Mouse (Mus musculus): Measurements from ENCODE around the gene Arhgap20. TPM values are rescaled to one million over a fixed set of nuclear protein-coding genes. Genes with fewer than 3 reads are reported as not detected.
A peak's percentile ranks its signal among the peaks of the same experiment; 100 is the strongest.

Gene Arhgap20
- polyA plus RNA-seq (2016; fragmentation: Nextera tagmentation; extraction: Ambion mirVana): 2.2 and 3.8 TPM in 2 replicates

DNA sequence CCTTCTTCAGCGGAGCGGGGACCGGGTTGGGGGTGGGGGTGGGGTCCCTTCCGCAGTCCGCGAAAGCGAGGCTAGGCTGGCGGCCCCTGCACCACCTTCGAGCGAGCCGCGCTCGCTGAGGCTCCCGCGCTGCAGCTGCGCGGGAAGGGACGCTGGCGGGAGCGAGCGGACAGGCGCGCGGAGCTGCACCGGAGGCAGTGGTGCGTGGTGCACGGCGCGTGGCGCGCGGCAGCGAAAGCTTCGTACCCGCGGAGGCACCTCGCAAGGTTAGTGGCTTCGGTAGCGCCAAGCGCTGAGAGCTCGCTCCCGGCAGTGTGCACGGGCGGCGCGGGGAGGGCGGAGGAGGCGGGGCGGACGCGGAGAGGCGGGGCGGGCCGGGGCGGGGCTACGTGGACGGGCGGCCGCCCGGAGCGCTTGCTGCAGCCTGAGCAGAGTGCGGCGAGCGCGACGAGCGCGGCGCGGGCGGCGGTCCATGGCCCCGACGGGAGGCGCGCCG is at the start of gene Arhgap20:
TSS of gene Arhgap20 (plus strand) at position 417 of the 496 bp plus-strand sequence.
- WGBS: under 1% methylated on average over 71 of the region's 77 CpGs
- peaks cover 80% of the 10 kb centered on the region for H3K27me3 ChIP-seq (ENCODE audit: low read depth, poor library complexity, severe bottlenecking)
- peak; percentile 82 for DNase-seq (ENCODE audit: low spot score)
- H3K4me3 ChIP-seq: peak within 1 kb of the TSS; percentile 77
- H3K36me3 ChIP-seq: no peaks in the 10 kb centered on the region
- no peaks in the 10 kb centered on the region for H3K9me3 ChIP-seq (replicated peaks)
- peak within 1 kb of the TSS; percentile 83 for H3K27ac ChIP-seq (replicated peaks)
- peaks cover 30% of the 10 kb centered on the region for H3K4me1 ChIP-seq

DNA sequence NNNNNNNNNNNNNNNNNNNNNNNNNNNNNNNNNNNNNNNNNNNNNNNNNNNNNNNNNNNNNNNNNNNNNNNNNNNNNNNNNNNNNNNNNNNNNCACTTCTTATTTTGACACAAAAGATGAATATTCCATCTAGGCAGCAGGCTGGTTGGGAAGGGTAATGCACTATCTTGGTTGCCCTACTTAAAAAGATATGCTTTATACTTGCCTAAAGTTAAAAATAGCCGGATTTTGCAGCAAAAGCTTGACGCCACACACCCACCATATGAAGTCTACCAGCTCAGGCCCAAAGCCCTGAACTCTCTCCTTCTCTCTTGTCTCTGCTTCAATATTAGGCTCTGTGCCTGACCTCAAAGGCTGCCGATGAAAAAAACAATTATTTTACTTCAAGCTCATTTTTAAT is 46.3 kb upstream of the Arhgap20 start:
- DNase-seq (ENCODE audit: low spot score): no peak
- Histone ChIP-seq H3K4me3 (no peak overlapping the region), H3K27ac (replicated peaks) (no peak overlapping the region), H3K4me1 (no peaks in the 10 kb centered on the region), H3K27me3 (ENCODE audit: low read depth, poor library complexity, severe bottlenecking) (no peaks in the 10 kb centered on the region), H3K9me3 (replicated peaks) (no peaks in the 10 kb centered on the region), H3K36me3 (no peaks in the 10 kb centered on the region)
- WGBS: 87% methylated on average over 3 of the region's 3 CpGs

DNA sequence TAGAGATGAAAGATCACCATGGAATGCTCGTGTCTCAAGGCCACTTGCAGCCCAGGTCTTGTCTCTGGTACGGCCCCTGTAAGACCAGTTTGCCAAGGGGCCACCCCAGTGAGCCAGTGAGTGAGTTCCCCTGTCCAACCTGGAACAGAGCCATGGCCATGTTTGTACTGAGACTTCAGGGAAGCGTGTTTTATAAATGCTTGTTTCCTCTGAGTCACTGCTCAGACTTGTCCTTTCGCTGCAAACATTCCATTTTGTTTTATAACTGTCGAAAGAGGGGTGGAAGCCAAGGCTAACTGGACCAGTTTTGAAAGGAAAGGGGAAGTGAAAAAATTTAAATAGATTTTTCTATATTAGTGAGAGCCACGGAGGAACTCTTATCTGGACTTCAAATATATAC is 37.2 kb upstream of the Arhgap20 start:
- no peak overlapping the region for H3K27ac ChIP-seq (replicated peaks)
- 73% methylated on average over 6 of the region's 6 CpGs for WGBS
- H3K4me3 ChIP-seq: no peak overlapping the region
- no peaks in the 10 kb centered on the region for H3K9me3 ChIP-seq (replicated peaks)
- no peak for DNase-seq (ENCODE audit: low spot score)
- H3K27me3 ChIP-seq (ENCODE audit: low read depth, poor library complexity, severe bottlenecking): no peaks in the 10 kb centered on the region
- H3K4me1 ChIP-seq: no peaks in the 10 kb centered on the region
- no peaks in the 10 kb centered on the region for H3K36me3 ChIP-seq

DNA sequence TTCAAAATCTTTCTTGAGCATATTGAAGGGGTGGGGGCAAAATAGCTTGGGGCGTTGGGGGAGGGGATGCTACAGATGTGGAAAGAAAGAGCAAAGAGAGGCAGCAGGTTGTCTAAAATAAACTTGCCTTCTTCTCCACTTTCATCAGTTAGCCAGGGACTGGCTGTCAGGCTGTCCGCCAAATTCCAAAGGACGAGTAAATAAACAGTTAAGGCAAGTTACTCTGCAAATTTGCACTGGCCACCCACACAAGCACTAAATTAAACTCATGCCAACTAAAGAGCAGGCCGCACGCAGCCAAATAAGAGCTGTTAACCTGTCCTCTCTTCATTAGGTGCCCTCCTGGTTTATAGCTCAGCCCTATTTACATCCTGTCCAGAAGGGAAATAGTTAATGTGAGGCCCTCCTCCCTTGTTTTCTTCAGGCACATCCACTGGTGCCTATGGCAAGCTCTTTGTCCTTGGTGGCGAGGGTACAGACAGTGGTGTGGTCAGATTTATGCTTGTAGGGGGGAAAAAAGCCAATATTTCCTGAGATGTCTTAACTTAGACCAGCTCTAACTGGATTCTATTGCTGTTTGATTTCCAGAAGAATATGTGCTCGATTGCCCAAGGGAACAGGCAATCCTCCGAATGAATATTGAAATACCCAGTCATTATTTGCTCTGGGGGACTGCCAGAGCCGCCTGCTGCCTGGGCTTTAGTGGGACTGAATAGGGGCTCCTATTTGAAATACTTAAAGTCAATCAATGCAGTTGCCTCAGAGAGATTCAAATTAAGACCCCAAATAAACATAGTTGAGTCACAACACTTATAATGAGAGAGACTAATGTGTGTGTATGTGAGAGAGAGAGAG is 29.7 kb upstream of the Arhgap20 start:
- no peaks in the 10 kb centered on the region for H3K36me3 ChIP-seq
- no peaks in the 10 kb centered on the region for H3K27me3 ChIP-seq (ENCODE audit: low read depth, poor library complexity, severe bottlenecking)
- DNase-seq (ENCODE audit: low spot score): no peak
- peak overlapping the region; percentile 42; the same call in 1 of the 2 replicates for H3K27ac ChIP-seq (replicated peaks)
- WGBS: 64% methylated on average over 9 of the region's 9 CpGs
- peaks cover 14% of the 10 kb centered on the region for H3K4me1 ChIP-seq
- no peaks in the 10 kb centered on the region for H3K9me3 ChIP-seq (replicated peaks)
- no peak overlapping the region for H3K4me3 ChIP-seq

DNA sequence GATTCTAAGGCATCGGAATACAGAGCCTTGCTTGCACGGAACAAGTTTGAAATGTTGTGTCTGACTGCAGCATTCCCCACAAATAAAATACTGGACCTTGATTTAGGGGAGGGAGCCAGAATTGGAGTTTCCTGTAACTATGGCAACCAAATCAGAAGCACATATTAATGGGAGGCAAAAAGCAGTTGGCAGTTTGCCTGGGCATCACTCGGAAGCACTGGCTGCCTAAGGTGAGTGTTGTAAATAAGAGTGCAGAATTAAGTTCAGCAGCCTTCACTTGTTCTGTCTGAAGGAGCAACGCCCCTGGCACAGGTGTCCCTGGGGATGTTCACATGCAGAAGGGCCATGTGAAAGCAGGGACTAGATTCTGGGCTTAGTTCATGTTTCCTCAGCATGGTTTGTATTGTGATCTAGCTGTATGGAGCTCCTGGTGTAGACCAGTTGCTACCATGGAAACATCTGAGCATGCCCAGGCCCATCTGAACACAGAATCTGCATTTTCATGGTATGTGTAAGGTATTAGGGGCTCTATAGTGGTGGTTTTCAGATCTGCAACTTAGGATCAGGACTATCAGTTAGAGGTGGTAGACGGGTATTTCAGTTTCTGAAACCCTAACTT is 28.3 kb upstream of the Arhgap20 start:
- Histone ChIP-seq H3K4me3 (no peak overlapping the region), H3K36me3 (no peaks in the 10 kb centered on the region), H3K9me3 (replicated peaks) (no peaks in the 10 kb centered on the region), H3K27me3 (ENCODE audit: low read depth, poor library complexity, severe bottlenecking) (no peaks in the 10 kb centered on the region), H3K4me1 (peaks cover 14% of the 10 kb centered on the region), H3K27ac (replicated peaks) (no peak overlapping the region)
- 82% methylated on average over 5 of the region's 5 CpGs for WGBS
- DNase-seq (ENCODE audit: low spot score): no peak

DNA sequence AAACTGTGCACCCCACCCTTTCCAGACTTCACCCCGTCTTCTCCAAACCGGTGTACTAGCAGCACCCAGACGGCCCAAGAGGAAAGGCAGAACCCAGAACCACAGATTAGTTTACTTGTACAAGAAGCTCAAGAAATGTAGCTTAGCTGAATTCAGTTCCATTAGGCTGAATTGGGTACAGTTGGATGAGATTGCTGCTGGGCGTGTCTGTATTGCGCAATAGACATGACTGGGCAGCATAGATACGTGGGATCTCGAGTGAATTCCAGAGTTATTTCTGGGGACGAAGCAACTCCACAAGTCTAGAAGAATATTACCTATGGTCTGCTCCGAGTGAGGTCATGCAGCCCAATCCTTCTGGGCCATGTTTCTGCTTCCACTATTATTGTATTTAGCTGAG is 26.8 kb upstream of the Arhgap20 start:
- no peak overlapping the region for H3K27ac ChIP-seq (replicated peaks)
- 91% methylated on average over 9 of the region's 9 CpGs for WGBS
- peaks cover 14% of the 10 kb centered on the region for H3K4me1 ChIP-seq
- no peak for DNase-seq (ENCODE audit: low spot score)
- H3K4me3 ChIP-seq: no peak overlapping the region
- no peaks in the 10 kb centered on the region for H3K27me3 ChIP-seq (ENCODE audit: low read depth, poor library complexity, severe bottlenecking)
- no peaks in the 10 kb centered on the region for H3K36me3 ChIP-seq
- H3K9me3 ChIP-seq (replicated peaks): no peaks in the 10 kb centered on the region

DNA sequence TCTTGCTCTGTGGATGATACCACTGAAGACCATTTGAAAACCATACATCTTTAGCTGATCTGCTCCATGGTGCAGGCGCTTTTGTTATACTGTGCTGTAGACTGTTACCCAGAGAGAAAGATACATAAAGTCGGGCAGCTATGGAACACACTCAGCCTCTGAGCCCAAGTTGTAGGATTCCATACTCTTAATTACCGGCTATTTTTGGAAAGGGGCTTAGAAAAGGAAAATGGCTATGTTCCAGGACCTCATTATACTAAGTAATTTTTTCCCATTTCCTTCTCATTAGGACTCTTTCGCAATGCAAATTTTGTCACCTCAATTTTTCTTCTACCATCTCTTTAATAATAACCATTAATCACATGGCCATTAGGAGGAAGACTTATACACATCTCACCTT is 25.3 kb upstream of the Arhgap20 start:
- no peaks in the 10 kb centered on the region for H3K9me3 ChIP-seq (replicated peaks)
- no peaks in the 10 kb centered on the region for H3K36me3 ChIP-seq
- no peak for DNase-seq (ENCODE audit: low spot score)
- H3K4me3 ChIP-seq: no peak overlapping the region
- H3K27me3 ChIP-seq (ENCODE audit: low read depth, poor library complexity, severe bottlenecking): no peaks in the 10 kb centered on the region
- 91% methylated on average over 4 of the region's 4 CpGs for WGBS
- H3K4me1 ChIP-seq: peaks cover 14% of the 10 kb centered on the region
- no peak overlapping the region for H3K27ac ChIP-seq (replicated peaks)

DNA sequence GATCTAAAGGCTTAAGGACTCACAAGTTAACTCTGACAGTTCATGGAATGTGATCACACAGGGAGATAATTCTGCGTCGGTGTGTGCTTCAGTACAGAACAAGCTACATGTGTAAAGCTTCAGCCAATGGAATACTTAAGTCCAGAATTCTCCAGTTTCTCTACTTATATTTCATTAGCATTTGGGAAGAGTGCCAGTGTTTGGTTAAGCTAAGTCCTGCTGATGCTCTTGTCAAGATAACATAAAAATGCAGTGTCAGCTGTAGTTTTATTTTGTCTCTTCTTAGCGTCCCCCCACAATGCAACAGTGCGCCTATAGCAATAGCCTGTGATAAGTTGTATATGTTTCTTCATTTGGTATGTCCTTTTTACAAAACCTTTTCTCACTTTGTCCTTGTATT is 15.0 kb upstream of the Arhgap20 start:
- H3K4me3 ChIP-seq: no peak overlapping the region
- H3K4me1 ChIP-seq: no peaks in the 10 kb centered on the region
- no peaks in the 10 kb centered on the region for H3K36me3 ChIP-seq
- H3K9me3 ChIP-seq (replicated peaks): no peaks in the 10 kb centered on the region
- 77% methylated on average over 4 of the region's 4 CpGs for WGBS
- no peak overlapping the region for H3K27ac ChIP-seq (replicated peaks)
- no peaks in the 10 kb centered on the region for H3K27me3 ChIP-seq (ENCODE audit: low read depth, poor library complexity, severe bottlenecking)
- DNase-seq (ENCODE audit: low spot score): no peak

DNA sequence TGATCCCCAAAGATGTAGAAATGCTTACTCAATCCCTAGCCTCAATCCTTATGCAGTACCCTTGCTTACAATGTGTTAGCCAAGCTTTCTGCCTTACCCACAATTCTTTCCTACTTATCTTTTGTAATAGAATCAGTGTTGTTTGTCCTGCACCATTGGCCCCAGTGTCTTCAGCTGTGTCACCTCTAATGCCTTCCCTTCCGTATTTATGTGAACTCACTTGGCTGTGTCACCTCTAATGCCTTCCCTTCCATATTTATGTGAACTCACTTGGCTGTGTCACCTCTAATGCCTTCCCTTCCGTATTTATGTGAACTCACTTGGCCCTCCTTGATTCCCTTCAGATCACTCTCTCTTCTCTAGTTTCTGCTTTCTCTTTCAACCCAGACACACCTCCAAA is 4.1 kb upstream of the Arhgap20 start:
- Histone ChIP-seq H3K4me1 (peaks cover 14% of the 10 kb centered on the region), H3K27me3 (ENCODE audit: low read depth, poor library complexity, severe bottlenecking) (peaks cover 53% of the 10 kb centered on the region), H3K4me3 (no peak overlapping the region), H3K9me3 (replicated peaks) (no peaks in the 10 kb centered on the region), H3K36me3 (no peaks in the 10 kb centered on the region), H3K27ac (replicated peaks) (no peak overlapping the region)
- DNase-seq (ENCODE audit: low spot score): no peak
- WGBS: 71% methylated on average over 2 of the region's 2 CpGs

DNA sequence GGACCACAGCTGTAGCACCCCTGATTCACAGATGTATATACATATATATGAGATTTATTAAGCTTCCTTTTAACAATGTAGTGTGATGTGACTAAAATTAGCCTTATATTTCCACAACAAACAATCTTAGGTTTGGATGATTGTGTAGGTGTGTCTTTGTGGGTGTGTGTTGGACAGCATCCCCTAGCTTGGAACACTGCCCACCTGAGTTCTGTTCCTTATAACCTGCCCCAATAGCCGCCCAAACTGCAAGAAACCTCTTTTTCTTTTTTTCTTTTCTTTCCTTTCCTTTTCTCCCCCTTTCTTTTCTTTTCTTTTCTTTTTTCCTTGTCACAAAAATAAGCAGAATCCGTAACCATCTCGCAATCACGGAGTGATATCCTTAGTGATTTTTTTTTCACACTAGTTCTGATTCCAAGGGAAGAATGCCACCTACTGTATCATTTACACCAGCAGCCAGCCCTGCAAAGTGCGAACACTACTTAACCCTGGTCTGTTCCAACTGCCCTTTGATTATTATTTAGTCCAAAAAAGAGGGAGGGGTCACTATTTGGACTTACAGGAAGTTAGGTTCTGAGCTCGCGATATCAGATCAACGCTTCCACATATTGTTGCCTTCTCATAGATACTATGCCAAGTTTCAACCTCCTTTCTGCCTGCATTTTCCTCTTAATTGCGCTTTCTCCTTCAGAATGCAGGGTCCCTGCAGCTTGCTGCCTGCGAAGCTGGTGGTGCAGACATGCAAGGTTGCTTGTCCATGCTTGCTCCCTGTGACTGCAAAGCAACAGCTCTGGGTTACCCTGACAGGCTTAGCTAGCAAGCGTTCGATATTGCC is 879 bp upstream of the Arhgap20 start:
- H3K27me3 ChIP-seq (ENCODE audit: low read depth, poor library complexity, severe bottlenecking): peaks cover 80% of the 10 kb centered on the region
- no peak for DNase-seq (ENCODE audit: low spot score)

DNA sequence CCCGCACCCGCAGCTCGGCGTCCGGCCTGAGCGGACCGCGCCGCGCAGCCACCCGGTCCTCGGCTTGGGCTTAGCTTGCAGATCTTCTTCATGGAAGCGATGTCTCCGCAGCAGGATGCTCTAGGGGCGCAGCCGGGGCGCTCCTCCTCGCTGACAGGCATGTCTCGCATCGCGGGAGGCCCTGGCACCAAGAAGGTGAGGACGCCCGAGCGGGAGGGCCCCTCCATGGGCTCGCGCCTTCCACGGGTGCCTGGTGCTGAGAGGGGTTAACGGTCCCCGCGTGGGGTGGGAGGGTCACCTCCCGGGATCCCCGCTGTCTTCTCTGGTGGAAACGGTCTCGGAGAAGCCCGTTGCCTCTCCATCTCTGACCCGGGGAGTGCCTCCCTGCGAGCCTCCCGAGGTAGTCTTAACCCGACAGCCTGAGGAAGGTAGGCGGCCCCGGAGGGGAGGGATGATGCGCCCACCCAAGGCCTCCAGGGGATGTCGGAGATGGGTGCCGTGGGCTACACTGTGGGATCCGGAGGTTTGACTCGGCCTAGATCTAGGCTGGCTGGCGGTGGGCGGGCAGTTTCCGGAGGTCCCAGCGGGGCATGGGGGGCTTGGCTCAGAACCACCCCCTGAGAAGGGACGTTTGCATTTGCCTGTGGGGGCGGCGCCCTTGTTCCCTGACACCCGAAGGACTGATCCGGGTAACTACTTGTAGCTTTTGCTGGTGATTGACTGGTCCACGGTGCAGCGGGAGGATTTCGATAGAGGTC is 459 bp downstream of the Arhgap20 start:
- no peaks in the 10 kb centered on the region for H3K9me3 ChIP-seq (replicated peaks)
- H3K4me1 ChIP-seq: peaks cover 30% of the 10 kb centered on the region
- peak; percentile 72 for DNase-seq (ENCODE audit: low spot score)
- H3K4me3 ChIP-seq: peak overlapping the region; percentile 77
- peak overlapping the region; percentile 83; the same call in 1 of the 2 replicates for H3K27ac ChIP-seq (replicated peaks)
- no peaks in the 10 kb centered on the region for H3K36me3 ChIP-seq
- WGBS: under 1% methylated on average over 46 of the region's 58 CpGs
- peaks cover 77% of the 10 kb centered on the region for H3K27me3 ChIP-seq (ENCODE audit: low read depth, poor library complexity, severe bottlenecking)

More for the DNA sequence above, 879 bp upstream of the Arhgap20 start:
- H3K4me3 ChIP-seq: peak overlapping the region; percentile 77
- H3K36me3 ChIP-seq: no peaks in the 10 kb centered on the region
- no peaks in the 10 kb centered on the region for H3K9me3 ChIP-seq (replicated peaks)
- H3K27ac ChIP-seq (replicated peaks): peak overlapping the region; percentile 83
- H3K4me1 ChIP-seq: peaks cover 30% of the 10 kb centered on the region
- WGBS: 9% methylated on average over 12 of the region's 12 CpGs
